Mouse (Mus musculus) CD4-positive helper T cell, adult 2 months (primary cell): Measurements from ENCODE around the gene Kcnj9.

Experiments used
- DNase-seq: peaks from one replicate; pipeline ENCODE4 v3.0.0-alpha.2; 2012; ENCODE audit warnings: low read depth, missing footprints, low spot score

The Kcnj9 gene

DNA sequence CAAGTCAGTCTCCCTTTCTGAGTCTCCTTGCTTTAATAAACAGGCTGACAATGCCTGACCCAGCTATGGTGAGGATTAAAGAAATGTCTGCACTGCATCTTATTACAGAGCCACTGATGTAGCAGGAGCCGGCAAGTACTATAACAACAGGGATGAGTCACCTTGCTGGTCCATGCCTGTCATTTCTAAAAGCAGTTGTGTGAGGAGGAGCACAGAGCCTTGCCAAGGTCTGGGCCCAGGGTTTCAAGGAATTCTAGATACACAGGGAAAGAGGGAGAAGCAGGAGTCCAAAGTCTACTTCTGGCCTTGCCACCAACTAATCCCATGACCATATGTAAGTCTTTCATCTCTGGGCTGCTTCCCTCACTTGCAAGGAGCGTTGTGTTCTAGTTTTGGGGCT lies 36.2 kb downstream of the Kcnj9 start:
- DNase-seq, result no peak

DNA sequence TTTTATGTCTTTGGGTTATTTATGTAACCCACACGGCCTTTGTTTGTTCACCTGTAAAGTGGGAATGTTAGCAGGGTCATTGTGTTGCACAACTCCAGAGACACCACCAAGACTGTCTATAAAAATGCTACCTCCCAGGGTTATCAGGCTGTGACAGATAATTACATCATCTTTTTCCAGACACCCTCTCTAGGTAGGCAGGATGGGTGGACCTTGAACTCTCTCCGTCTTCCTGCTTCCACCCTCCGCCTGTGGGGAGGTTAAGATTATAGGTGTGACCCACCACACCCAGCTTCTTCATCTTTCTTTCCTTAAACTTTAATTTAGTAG lies 39.5 kb downstream of the Kcnj9 start:
- DNase-seq, result no peak

DNA sequence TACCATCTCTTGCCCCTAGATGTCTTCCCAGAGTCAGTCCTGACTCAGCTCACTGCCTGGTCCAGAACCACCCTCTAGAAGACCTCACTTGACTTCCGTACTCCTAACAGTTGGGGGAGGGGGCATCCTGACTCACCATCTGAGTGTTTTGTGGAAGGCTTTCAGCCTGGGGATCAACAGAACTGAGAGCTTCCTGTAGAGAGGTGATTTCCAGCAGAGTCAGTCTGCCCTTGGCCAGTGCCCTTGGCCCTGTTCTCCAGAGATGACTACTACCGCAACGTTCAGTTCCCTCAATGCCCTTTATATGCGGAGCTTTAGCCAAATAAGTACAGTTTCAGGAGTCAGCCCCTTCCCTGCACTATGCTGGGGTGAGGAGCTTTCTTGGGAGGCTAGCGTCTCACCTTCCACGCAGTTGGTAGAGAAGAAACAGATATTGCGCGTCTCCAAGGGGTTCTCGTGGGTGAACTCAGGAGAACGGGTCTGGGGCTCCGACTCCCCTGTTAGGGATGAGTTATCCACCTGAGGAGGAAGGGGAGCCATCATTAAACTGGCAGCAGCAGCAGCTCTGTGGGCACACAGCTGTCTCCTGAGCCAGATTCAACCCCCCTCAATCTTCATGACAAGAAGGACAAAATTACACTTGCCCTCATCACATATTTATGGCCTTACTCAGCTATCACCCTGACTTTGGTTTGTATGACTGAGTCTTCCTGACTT lies 40.1 kb downstream of the Kcnj9 start:
- DNase-seq, result no peak

DNA sequence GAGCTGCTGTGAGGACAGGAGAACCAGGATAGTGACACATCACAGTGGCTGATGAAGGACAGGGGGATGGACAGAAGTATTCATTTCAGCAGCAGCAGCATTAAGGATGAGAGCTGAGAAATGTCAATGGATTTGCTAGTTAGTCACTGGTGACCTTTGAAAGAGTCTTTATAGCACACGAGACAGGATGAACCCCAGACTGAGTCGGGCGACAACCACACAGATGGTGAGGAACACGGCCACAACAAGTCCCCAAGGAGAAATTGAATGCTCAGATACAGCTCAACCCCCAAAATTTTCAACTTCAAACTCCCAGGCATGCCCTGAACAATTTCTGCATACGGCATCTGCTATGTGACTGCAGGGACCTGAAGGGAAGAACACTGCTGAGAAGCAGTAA lies 42.4 kb downstream of the Kcnj9 start:
- DNase-seq, result no peak

- DNase-seq, result no peak
These were observed 44.9 kb downstream of the Kcnj9 start for GRCm38 (mm10) chr1:172284221-172284620.

DNA sequence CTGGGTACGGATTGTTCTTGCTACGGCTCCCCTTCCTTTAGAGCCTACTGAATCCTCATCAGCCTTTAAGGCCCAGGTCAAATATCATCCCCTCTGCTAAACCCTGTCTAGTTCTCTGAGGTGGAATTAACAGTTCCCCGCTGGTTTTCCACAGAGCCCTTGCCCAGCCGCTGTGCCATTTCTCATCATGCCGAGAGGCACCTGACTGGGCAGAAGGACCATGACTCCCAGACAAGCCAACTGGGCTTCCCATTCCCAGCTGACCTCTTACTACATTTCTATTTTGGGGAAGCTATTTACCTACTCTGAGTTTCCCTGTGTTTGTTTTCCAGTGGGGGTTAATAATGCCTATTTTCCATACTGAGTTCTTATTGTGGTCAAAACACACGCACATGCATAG lies 46.0 kb downstream of the Kcnj9 start:
- no peak for DNase-seq

DNA sequence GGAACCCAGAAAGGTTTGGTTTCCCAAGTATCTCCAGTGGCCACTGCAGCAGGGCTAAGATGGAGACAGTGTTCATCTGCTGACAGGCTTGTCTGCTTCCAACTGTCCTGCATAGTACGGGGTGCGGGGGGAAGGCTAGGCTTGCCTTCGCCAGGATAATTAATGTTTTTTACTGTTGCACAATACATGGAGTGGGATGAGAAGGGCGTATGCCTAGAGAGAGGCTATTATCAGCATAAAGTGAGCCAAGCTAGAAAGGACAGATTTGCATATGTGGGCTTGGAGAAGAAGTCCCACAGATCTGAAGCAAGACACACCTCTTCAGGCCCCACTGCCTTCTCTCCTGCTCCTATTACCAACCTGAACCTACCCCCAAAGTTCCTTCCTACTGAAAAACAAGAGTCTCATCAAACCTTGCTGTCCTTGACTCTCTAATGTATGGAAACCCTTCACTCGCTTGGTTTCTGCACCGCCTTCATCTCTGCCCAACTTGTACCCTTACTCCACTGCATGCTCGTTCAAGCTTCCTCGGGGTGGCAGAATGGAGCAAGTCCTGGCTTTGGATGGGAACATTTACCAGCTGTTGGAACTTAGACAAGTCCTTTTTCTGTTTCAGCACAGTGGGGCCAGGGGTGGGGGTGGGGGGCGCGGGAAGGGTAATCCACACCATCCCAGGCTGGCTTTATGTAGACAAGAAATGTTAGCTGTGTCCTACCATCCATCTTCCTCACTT lies 47.4 kb downstream of the Kcnj9 start:
- no peak for DNase-seq

- DNase-seq, result no peak
These were observed 49.2 kb downstream of the Kcnj9 start for GRCm38 (mm10) chr1:172279768-172280509.

DNA sequence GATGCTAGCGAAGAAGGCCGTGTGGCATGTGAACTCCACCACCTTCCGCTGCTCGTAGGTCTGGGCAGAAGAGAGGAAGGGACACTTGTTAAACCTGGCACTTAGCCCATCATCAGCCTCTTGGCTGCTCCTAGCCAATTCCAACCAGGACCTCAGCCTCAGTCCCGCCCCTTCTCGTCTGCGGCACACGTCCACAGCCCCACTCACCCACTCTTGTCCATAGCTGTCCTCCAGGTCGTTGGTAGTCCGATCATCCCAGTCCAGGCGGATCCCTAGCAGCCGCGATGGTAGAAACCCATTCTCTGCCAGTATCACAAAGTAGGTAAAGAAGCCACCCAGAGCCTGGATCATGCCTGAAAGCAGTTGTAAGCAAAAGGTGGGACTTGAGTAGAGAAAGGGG lies 50.8 kb downstream of the Kcnj9 start:
- no peak for DNase-seq

DNA sequence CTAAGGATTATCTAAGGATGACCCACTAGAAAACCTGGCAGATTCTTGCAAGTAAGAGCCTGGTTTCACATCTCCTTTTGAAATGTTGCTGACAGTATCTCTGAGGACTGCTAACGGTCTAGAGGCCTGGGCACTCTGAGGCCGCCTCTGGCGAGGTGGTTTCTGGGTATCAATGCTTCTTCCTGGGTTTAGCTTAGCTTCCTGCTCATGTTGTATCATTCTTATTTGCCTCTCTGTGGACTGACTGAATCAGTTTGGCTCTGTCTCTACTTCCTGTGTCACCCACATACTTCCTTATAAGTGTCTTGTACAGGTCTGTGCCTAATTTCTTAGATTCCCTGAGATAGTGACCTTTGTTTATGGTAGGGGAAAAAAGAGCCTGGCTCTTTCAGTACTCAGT lies 51.9 kb downstream of the Kcnj9 start:
- peak; percentile 68 for DNase-seq

- DNase-seq, result no peak
These were observed 54.6 kb downstream of the Kcnj9 start for GRCm38 (mm10) chr1:172274547-172274946.

- DNase-seq, result no peak
These were observed 55.0 kb downstream of the Kcnj9 start for GRCm38 (mm10) chr1:172274116-172274515.

DNA sequence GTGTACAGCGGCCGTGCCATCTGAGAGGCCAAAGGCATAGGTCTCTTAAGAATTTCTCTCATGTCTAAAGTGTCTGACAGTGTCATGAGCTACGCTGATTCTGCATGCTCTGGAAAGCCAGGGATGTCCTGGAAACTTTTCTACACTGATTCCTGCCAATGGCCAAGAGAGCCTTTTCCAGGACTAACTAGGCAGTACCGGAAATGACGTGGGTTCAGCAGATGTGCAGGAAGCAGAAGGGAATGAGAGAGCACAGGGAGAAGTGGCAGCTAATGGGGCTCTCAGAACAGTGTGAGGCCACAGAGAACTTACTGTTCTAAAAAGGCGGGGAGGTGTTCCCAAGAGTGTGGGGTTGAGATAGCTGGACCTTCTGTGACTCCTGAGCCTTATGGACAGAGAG lies 55.7 kb downstream of the Kcnj9 start:
- no peak for DNase-seq

DNA sequence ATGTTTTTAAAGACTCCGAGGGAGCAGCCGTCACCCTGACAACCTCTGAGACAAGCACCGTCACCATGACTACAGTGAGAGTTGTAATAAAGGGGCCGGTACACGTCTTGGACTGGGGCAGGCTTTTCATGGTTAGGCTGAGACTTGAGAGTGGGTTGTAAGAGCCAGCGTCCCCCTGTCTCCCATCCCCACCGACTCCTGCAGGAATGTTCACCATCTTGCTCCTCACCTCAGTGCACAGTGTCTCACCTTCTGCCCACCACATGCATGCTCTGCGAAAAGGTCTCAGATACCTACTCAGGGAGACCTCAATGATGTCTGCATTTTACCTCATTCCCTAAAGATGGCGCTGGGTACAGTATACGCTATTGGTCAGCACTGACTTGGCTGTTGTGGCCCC lies 57.4 kb downstream of the Kcnj9 start:
- no peak for DNase-seq

- DNase-seq, result no peak
These were observed 57.9 kb downstream of the Kcnj9 start for GRCm38 (mm10) chr1:172271208-172271607.
